Comparison of ENCODE assay signal across 23 mouse cellular contexts in the genomic region with DNA sequence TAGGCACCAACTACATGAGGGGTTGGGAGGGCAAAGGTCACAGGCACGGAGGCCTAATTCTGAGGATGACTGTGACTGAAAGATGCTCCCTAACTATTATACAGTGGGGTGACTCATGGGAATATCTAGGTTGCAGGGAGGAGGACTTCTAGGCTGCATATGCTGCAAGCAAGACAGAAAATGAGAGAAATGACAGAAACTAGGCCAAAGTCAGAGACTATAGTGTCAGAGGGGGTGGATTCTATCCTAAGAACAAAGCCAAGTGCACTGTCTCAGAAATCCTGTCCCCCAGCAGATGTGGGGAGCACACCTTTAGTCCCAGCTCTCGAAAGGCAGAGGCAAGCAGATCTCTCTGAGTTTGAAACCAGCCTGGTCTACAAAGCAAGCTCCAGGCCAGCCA. TPM values are rescaled to one million over a fixed set of nuclear protein-coding genes. Genes with fewer than 3 reads are reported as not detected.
DNase-seq lines count a peak whose midpoint lies in the region; ATAC-seq and TF ChIP-seq lines count a peak whose summit lies in the region.
"Had no signal": no experiment of that assay in that cellular context is flagged by ENCODE, and none has a peak within 500 bp of the region (broad histone marks: within the 10 kb centered on the region; RNA-seq: fewer than 3 reads in every experiment).

No protein-coding gene starts in this region.

- no peaks in the 10 kb centered on the region for H3K9me3 ChIP-seq in forebrain, postnatal 0 days (ENCODE audit: low read length)

- no peak for TF ChIP-seq POLR2A in kidney, adult 2 months (IDR thresholded peaks at IDR 0.05; ENCODE audit: low read depth, low read length)

- TF ChIP-seq CTCF in kidney, adult 2 months (conservative IDR thresholded peaks at IDR 0.05; ENCODE audit: insufficient read depth, insufficient read length, low read depth, low read length): no peak
- no peak for TF ChIP-seq CTCF in forebrain, postnatal 0 days (IDR thresholded peaks at IDR 0.05; ENCODE audit: low read depth)

- no peak for DNase-seq in frontal cortex, postnatal 14 days (ENCODE audit: low spot score in 2 of 2)
- peak; percentile 4 for DNase-seq in heart, adult 11 months
- DNase-seq in heart, postnatal 36 days: no peak
- peak; percentile 2 for DNase-seq in kidney, postnatal 10 days
- no peak for DNase-seq in kidney, adult 2 months
- DNase-seq in brain, adult 2 months (ENCODE audit: low read depth, low spot score): peak; percentile 56
- DNase-seq in forebrain, postnatal 0 days: no peak
- DNase-seq: adrenal gland, adult 2 months; adrenal gland, adult 8-10 months; adrenal gland, postnatal 10 days; adrenal gland, postnatal 14 days; adrenal gland, postnatal 25 days; adrenal gland, postnatal 36 days; B cell, adult 2 months; cerebellum, adult 11 months; cerebellum, adult 11-12 months; cerebellum, adult 18-20 months had no signal

- ATAC-seq in frontal cortex, adult (ENCODE audit: low TSS enrichment): peak; percentile 54
- ATAC-seq in forebrain, postnatal 0 days: no peak
- ATAC-seq: activated CD4-positive, CD25-positive, alpha-beta regulatory T cell, adult 4 months; CD4-positive, CD25-positive, alpha-beta regulatory T cell, adult 4 months; Patski had no signal

- H3K27ac ChIP-seq in kidney, adult 2 months (ENCODE audit: insufficient read depth, low read depth, low read length): no peak overlapping the region
- no peak overlapping the region for H3K27ac ChIP-seq in forebrain, postnatal 0 days (ENCODE audit: low read depth, low read length)

- no peaks in the 10 kb centered on the region for H3K4me1 ChIP-seq in kidney, adult 2 months (ENCODE audit: control insufficient read depth, insufficient read depth, low read length)
- H3K4me1 ChIP-seq in forebrain, postnatal 0 days (ENCODE audit: insufficient read depth): no peaks in the 10 kb centered on the region

- intact Hi-C loops in heart, postnatal 36 days (cut with DNase I): loop anchor here (5.0 kb wide), 4 partner anchors 37 to 302 kb away; no protein-coding TSS in a partner anchor

- no peak overlapping the region for H3K4me2 ChIP-seq in forebrain, postnatal 0 days (ENCODE audit: low read depth)

- H3K36me3 ChIP-seq in kidney, adult 2 months (ENCODE audit: control insufficient read depth, insufficient read depth, low read length): no peaks in the 10 kb centered on the region
- no peaks in the 10 kb centered on the region for H3K36me3 ChIP-seq in forebrain, postnatal 0 days (ENCODE audit: insufficient read depth)
- H3K36me3 ChIP-seq: G1E had no signal

- no peak overlapping the region for H3K9ac ChIP-seq in forebrain, postnatal 0 days

- no peaks in the 10 kb centered on the region for H3K27me3 ChIP-seq in kidney, adult 2 months (replicated peaks; ENCODE audit: control insufficient read depth, insufficient read depth, low read length)
- H3K27me3 ChIP-seq in forebrain, postnatal 0 days (ENCODE audit: insufficient read depth, low read length): no peaks in the 10 kb centered on the region
- H3K27me3 ChIP-seq: CH12.LX, Patski had no signal

- no peak overlapping the region for H3K4me3 ChIP-seq in kidney, adult 2 months (ENCODE audit: insufficient read depth, low read depth, low read length)
- H3K4me3 ChIP-seq in forebrain, postnatal 0 days (ENCODE audit: low read depth, low read length): no peak overlapping the region

- 87% methylated on average over 2 of the region's 2 CpGs for WGBS in kidney, adult 2 months
- WGBS in forebrain, postnatal 0 days: 93% methylated on average over 2 of the region's 2 CpGs

RNA-seq across cellular contexts. Expression of a gene that starts 59.2 kb away (rescaled TPM):
- total RNA-seq in heart, postnatal 36 days (2021): 10 to 100 TPM; 14.4 to 22.7 TPM
- 2.0 and 2.5 TPM in 2 replicates for polyA plus RNA-seq in kidney, adult 2 months (2012; rRNA removed)
- 9.4 and 20.3 TPM in 2 replicates for total RNA-seq in forebrain, postnatal 0 days (2014; rRNA removed)
- 4.6 and 5.1 TPM in 2 replicates for polyA plus RNA-seq in forebrain, postnatal 0 days (2015; fragmentation: Nextera tagmentation; extraction: Ambion mirVana)
- polyA plus RNA-seq: G1E had no signal

Comparison
In these comparisons a context has a peak if more than half of its experiments do, and no peak if none do; other contexts are left out.
1. DNase-seq: peak in heart, adult 11 months (single experiment), kidney, postnatal 10 days (single experiment) and brain, adult 2 months (single experiment); none in frontal cortex, postnatal 14 days (0 of 2), heart, postnatal 36 days (0 of 2), kidney, adult 2 months (single experiment) and forebrain, postnatal 0 days (single experiment).